Mouse (Mus musculus): ENCODE data around the gene Pou6f2. TPM values are rescaled to one million over a fixed set of nuclear protein-coding genes. Genes with fewer than 3 reads are reported as not detected.

Pou6f2 gene
- polyA plus RNA-seq, 1 experiment from 2014 or later = 1.2 TPM

DNA sequence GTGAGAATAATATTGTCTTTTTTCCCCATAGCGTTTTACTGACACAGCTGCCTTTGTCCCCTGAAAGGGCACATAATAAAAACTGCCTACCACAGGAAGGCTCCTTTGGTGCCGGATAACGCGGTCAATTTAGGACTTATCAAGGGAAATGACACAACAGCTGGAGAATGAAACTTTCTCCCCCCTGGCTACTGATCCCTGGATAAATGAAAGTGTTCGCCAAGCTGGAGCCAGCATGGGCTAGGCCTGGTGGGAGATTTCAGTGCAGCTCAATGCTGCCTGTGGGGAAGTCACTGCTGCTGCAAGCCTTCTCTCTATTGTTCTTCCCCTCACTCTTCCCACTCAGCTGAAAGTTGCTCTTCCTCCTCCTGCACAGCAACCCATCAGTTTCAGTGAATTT, 267.8 kb downstream of the Pou6f2 start:
- Histone ChIP-seq H3K36me3 (no peaks in the 10 kb centered on the region), H3K4me2 (no peak overlapping the region), H3K4me1 (replicated peaks) (peaks cover 8% of the 10 kb centered on the region; the same call in 1 of the 2 replicates), H3K9me3 (replicated peaks) (no peaks in the 10 kb centered on the region), H3K9ac (no peak overlapping the region), H3K27me3 (replicated peaks) (no peaks in the 10 kb centered on the region), H3K4me3 (no peak overlapping the region), H3K27ac (ENCODE audit: poor library complexity, severe bottlenecking) (no peak overlapping the region)
- 46% methylated on average over 5 of the region's 5 CpGs for WGBS
- ATAC-seq (ENCODE audit: insufficient number of reproducible peaks, low FRiP score) = peak; percentile 66; the same call in 1 of the 2 replicates

DNA sequence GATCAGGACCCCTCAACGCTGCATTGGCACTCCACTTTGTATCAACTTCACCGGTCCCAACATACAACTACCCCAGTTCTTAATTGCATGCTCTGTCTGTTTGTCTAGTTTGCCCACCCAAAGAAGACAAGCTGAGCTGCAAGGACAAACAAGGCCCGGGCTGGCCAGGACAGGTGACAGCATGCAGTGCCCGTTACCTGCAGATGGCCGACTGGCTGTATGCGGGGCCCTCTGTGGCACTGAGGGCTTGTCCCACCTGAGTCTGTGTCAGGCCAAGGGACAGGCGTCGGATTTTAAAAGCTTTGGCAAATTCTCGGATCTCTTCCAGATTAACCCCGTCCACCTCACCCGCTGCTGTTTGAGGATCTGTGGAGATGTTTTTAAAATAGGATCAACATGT, 268.7 kb downstream of the Pou6f2 start:
- no peak for ATAC-seq (ENCODE audit: insufficient number of reproducible peaks, low FRiP score)
- Histone ChIP-seq H3K27ac (ENCODE audit: poor library complexity, severe bottlenecking) (no peak overlapping the region), H3K9ac (no peak overlapping the region), H3K9me3 (replicated peaks) (no peaks in the 10 kb centered on the region), H3K4me2 (no peak overlapping the region), H3K4me1 (replicated peaks) (peaks cover 10% of the 10 kb centered on the region; the same call in 1 of the 2 replicates), H3K27me3 (replicated peaks) (no peaks in the 10 kb centered on the region), H3K4me3 (no peak overlapping the region), H3K36me3 (no peaks in the 10 kb centered on the region)
- WGBS = 72% methylated on average over 11 of the region's 11 CpGs

DNA sequence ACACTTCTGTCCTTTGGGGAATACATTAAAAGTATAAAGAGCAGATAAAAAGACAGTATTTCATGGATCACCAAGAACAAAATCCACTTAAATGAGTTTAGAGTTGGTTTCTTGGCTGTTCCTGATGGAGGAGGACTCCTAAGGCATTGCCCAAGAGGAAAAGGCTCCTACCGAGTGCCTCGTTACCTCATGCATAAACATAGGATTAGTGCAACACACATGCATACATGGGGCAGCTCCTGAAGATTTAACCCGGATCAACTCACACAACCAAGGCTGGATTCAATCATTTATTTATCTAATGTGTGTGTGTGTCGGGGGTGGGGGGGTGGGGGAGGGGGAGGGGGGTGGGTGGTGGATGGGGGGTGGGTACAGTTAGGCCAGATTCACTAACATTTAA, 269.4 kb downstream of the Pou6f2 start:
- Histone ChIP-seq H3K4me2 (no peak overlapping the region), H3K4me1 (replicated peaks) (peaks cover 11% of the 10 kb centered on the region; the same call in 1 of the 2 replicates), H3K27me3 (replicated peaks) (no peaks in the 10 kb centered on the region), H3K36me3 (no peaks in the 10 kb centered on the region), H3K4me3 (no peak overlapping the region), H3K9me3 (replicated peaks) (no peaks in the 10 kb centered on the region), H3K27ac (ENCODE audit: poor library complexity, severe bottlenecking) (no peak overlapping the region), H3K9ac (no peak overlapping the region)
- 48% methylated on average over 4 of the region's 4 CpGs for WGBS
- no peak for ATAC-seq (ENCODE audit: insufficient number of reproducible peaks, low FRiP score)

DNA sequence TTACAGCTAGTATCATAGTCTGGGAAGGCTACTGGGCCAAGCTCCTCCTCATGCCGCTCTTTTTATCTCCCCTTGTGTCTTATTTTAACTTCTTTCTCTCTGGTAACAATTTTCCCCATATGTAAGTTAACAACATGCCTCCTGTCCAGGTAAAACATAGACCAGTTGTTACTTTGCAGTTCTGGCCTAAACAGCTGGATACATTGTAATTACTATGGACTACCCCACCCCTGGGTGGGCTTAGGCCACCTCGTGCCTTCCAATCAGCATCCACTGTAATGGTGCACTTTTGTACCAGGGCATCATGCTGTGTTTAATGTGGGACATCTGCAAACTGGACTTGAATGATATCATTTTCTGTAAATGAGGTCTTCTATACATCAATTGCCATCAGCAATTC, 271.4 kb downstream of the Pou6f2 start:
- no peaks in the 10 kb centered on the region for H3K27me3 ChIP-seq (replicated peaks)
- H3K36me3 ChIP-seq = no peaks in the 10 kb centered on the region
- no peak overlapping the region for H3K27ac ChIP-seq (ENCODE audit: poor library complexity, severe bottlenecking)
- ATAC-seq (ENCODE audit: insufficient number of reproducible peaks, low FRiP score) = no peak
- H3K9ac ChIP-seq = no peak overlapping the region
- no peak overlapping the region for H3K4me2 ChIP-seq
- no peaks in the 10 kb centered on the region for H3K9me3 ChIP-seq (replicated peaks)
- WGBS = 60% methylated on average over 2 of the region's 2 CpGs
- H3K4me1 ChIP-seq (replicated peaks) = peaks cover 11% of the 10 kb centered on the region; the same call in 1 of the 2 replicates
- no peak overlapping the region for H3K4me3 ChIP-seq

DNA sequence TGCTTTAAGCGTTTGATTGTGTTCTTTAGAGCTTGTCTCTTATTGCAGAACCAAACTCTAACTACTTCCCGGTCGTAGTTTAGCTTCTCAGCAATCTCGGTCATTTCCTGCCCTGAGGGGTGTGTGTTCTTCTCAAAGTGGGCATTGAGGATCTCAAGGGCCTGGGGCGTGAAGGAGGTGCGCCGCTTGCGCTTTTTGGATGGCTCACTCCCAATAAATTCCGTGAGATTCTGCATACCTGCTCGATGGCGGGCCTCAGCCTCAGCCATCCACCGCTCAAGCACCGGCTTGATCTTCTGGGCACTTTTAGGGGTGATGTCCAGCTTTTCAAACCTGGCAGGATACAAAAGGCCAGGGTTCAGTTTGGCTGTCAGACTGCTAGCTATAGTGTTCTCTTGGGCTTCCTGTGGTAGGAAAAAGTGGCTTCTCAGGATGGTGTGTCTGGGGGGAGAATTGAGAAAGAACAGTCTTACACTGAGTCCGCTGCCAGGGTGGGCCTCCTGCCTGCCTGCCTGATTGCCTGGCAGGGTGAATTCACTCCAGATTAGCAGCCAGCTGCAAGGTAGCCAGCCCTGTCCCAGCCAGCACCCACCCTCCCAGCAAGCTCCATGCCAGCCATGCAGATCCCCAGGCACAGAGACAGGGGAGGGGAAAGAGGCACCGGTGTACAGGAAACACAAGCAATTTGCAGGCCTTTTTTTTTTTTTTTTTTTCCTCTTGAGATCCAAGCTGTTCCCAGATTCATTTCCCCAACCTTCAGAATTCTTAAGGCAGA, 272.1 kb downstream of the Pou6f2 start:
- no peak overlapping the region for H3K9ac ChIP-seq
- peaks cover 11% of the 10 kb centered on the region; the same call in 1 of the 2 replicates for H3K4me1 ChIP-seq (replicated peaks)
- 55% methylated on average over 15 of the region's 15 CpGs for WGBS
- H3K4me2 ChIP-seq = no peak overlapping the region
- no peak for ATAC-seq (ENCODE audit: insufficient number of reproducible peaks, low FRiP score)
- H3K4me3 ChIP-seq = no peak overlapping the region
- no peaks in the 10 kb centered on the region for H3K36me3 ChIP-seq
- no peaks in the 10 kb centered on the region for H3K9me3 ChIP-seq (replicated peaks)
- no peak overlapping the region for H3K27ac ChIP-seq (ENCODE audit: poor library complexity, severe bottlenecking)
- no peaks in the 10 kb centered on the region for H3K27me3 ChIP-seq (replicated peaks)

DNA sequence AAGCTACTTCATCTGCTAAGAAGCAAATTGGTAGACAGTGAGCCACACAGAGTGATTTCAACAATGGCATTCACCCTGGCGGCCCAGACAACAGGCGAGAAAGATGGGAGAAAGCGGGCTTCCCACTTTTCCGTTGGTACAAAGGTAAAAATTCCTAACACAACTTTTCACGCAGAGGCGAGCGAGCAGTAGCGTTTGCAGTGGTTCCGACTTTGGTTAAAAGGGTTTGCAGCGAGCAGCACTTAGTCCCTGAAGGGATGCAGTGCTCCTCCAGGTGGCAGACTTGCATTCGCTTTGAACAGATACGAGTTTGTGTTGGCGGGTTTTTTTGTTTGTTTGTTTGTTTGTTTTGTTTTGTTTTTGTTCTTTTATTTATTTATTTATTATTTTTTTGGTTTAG, 273.1 kb downstream of the Pou6f2 start:
- Histone ChIP-seq H3K9me3 (replicated peaks) (no peaks in the 10 kb centered on the region), H3K4me3 (peak overlapping the region; percentile 32), H3K9ac (no peak overlapping the region; the same call in 1 of the 2 replicates), H3K4me2 (peak overlapping the region; percentile 65), H3K27me3 (replicated peaks) (no peaks in the 10 kb centered on the region), H3K36me3 (no peaks in the 10 kb centered on the region), H3K27ac (ENCODE audit: poor library complexity, severe bottlenecking) (no peak overlapping the region), H3K4me1 (replicated peaks) (peaks cover 11% of the 10 kb centered on the region; the same call in 1 of the 2 replicates)
- WGBS = 12% methylated on average over 13 of the region's 13 CpGs
- no peak for ATAC-seq (ENCODE audit: insufficient number of reproducible peaks, low FRiP score)

DNA sequence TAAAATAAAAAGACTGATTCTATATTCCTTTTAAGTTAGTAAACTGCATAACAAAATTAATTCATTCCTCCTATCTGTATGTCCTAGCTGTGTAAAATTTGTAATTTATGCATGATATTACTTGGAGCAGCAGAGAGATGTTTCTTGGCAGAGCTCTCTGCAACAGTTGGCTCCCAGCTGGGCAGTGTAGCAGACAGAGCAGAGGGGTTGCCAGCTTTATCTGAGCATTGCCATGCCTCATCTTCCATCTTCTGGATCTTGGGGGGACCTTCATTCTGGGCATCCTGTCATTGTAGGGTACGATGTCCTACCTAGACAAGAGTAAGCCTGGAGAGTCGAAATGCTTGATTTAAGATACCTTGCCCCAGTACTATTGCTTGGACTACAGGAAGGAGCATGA, 277.1 kb downstream of the Pou6f2 start:
- no peaks in the 10 kb centered on the region for H3K27me3 ChIP-seq (replicated peaks)
- peaks cover 8% of the 10 kb centered on the region; the same call in 1 of the 2 replicates for H3K4me1 ChIP-seq (replicated peaks)
- ATAC-seq (ENCODE audit: insufficient number of reproducible peaks, low FRiP score) = no peak
- no peak overlapping the region for H3K9ac ChIP-seq
- no peaks in the 10 kb centered on the region for H3K36me3 ChIP-seq
- H3K9me3 ChIP-seq (replicated peaks) = no peaks in the 10 kb centered on the region
- no peak overlapping the region for H3K4me3 ChIP-seq
- H3K27ac ChIP-seq (ENCODE audit: poor library complexity, severe bottlenecking) = no peak overlapping the region
- no peak overlapping the region for H3K4me2 ChIP-seq
- WGBS = 87% methylated on average over 2 of the region's 2 CpGs

DNA sequence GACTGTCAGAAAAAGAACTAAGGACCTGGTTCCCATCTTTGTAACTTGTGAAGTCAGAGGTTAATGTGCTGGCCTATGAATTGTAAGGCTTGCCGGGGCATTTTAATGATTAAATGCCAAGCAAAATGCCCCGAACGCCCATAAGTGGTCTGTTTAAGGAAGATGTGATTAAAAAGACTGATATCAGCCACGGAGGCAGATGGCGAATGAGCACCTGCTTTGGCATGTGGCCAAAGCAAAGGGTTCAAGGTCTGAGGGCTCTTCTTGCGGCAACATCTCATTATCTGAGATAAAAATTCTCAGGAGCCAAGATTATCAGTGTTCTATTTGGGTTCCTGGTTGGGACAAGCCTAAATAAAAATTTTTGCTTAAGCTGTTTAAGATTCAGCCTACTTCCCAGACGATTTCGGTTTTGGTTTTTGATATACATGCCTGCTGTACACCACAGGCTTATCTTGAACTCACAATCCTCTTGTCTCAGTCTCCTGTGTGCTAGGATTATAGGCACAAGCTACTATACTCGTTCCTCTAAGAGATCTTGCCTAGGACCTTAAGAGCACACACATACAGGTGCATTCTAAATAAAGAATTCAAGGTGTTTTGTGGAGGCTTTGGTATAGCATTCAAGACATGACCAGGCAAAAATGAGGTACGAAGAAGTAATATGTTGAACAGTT, 315.9 kb downstream of the Pou6f2 start:
- no peaks in the 10 kb centered on the region for H3K36me3 ChIP-seq
- no peak overlapping the region for H3K9ac ChIP-seq
- no peaks in the 10 kb centered on the region for H3K9me3 ChIP-seq (replicated peaks)
- H3K27me3 ChIP-seq (replicated peaks) = no peaks in the 10 kb centered on the region
- no peak overlapping the region for H3K4me2 ChIP-seq
- H3K27ac ChIP-seq (ENCODE audit: poor library complexity, severe bottlenecking) = no peak overlapping the region
- ATAC-seq (ENCODE audit: insufficient number of reproducible peaks, low FRiP score) = no peak
- no peaks in the 10 kb centered on the region for H3K4me1 ChIP-seq (replicated peaks)
- WGBS = 67% methylated on average over 10 of the region's 10 CpGs
- H3K4me3 ChIP-seq = no peak overlapping the region
